Mouse (Mus musculus) urinary bladder, postnatal 14 days (tissue): ENCODE measurements around the gene B3galt4.
"Not testable (repeated sequence)": the region's sequence is repeated elsewhere in the genome, so short reads cannot be mapped to it uniquely, and the experiment has no call there.

ENCODE experiments used
- DNase-seq: peaks from one replicate; pipeline ENCODE4 v3.0.0; 2021; ENCODE audit warnings: low spot score

B3galt4 gene

DNA sequence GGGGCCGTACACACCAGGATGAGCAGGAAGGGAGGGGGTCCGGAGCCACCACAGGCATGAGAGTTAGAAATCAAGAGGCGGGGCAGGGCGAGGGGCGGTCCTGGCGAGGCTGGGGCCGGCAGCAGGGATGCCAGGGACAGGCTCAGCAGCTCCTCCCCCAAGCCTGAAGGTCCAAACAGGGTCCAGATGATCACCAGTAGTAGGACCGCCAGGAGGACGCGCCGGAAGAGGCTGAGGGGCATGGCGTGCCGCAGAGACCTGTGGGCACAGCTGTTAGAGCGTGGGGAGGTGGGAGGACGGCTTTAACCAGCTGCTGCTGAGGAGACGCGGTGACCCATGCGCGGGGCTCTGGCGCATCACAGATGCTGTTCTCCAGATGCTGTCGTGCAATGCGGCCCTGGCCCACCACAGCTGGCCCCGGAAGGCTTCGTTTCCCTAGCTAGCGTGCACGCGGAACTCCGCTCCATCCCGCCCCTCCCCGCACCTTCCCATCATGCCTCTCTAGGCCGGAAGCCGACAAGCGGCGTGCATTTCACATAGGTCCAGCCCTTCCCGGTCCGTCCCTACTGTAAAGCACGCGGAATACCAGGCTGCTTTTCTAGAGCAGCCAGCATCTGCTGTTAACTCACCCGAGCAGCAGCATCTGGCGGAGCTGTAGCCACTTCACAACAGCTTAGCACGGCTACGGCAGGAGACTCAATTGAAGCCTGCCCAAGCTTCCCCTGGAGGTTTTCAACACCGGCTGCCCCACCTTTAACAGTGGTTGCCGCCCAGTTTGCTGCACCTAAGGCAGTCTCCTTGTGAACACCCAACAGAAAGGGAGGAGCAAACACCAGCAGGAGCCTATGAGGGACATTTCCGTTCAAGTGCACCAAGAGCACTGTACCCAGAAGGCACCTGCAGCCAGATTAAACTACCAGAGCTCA is at the start of gene B3galt4:
TSS of gene B3galt4 (minus strand) at position 468 of the 926 bp plus-strand sequence.
- DNase-seq = peak; percentile 83

GRCm38 (mm10) chr17:34000796-34001195 is 49.5 kb upstream of the B3galt4 start:
- not testable (repeated sequence) for DNase-seq

- DNase-seq = peak; percentile 92
These were observed 48.9 kb upstream of the B3galt4 start, which contains the start of gene H2-K1 for GRCm38 (mm10) chr17:34000150-34000537. H2-K1 (minus strand) TSS chr17:34000347.

GRCm38 (mm10) chr17:33999341-34000149 is 48.3 kb upstream of the B3galt4 start:
- DNase-seq = no peak

- not testable (repeated sequence) for DNase-seq
These were observed 47.4 kb upstream of the B3galt4 start for GRCm38 (mm10) chr17:33998697-33999096.

- DNase-seq = not testable (repeated sequence)
These were observed 45.7 kb upstream of the B3galt4 start for GRCm38 (mm10) chr17:33997025-33997424.

- DNase-seq = no peak
These were observed 44.4 kb upstream of the B3galt4 start for GRCm38 (mm10) chr17:33995651-33996050.

DNA sequence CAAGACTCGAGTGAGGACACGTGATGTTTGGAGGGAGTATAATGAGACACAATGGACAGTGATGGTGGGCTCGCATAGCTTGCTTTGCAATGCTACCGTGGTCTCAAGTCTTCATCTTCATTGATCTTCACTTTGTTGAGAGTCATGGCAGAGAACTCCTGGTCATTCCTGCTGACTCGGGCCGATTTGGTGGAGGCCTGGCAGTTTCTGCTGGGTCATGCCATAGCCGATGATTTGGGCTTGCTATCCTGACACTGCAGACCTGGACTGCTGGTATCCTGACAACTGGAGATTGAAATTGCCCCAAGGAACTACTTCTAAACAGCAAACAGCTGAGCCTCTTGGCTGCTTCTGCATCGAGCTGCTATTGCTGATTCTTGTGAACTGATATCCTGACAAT is 43.7 kb upstream of the B3galt4 start:
- no peak for DNase-seq

- DNase-seq = peak; percentile 60
These were observed 40.7 kb upstream of the B3galt4 start for GRCm38 (mm10) chr17:33991788-33992664.

DNA sequence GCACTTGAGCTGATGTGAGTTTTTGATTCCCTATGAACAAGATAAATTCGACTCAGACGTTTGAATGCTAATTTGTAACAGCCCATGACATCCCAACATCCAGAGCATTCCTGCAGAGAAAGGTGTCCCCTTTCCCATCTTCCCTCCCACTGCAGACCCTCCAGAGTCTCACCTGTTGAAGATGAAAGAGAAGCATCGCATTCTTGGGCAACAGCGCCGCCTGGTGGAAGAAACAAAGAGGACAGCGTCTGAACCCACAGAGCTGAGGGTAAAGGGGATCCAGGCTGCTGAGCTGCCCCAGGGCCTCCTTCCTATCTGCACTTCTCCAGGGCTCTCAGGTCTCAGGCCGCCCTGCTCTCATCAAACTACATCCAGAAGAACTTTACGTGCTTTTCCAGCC is 30.8 kb upstream of the B3galt4 start:
- DNase-seq = peak; percentile 67

DNA sequence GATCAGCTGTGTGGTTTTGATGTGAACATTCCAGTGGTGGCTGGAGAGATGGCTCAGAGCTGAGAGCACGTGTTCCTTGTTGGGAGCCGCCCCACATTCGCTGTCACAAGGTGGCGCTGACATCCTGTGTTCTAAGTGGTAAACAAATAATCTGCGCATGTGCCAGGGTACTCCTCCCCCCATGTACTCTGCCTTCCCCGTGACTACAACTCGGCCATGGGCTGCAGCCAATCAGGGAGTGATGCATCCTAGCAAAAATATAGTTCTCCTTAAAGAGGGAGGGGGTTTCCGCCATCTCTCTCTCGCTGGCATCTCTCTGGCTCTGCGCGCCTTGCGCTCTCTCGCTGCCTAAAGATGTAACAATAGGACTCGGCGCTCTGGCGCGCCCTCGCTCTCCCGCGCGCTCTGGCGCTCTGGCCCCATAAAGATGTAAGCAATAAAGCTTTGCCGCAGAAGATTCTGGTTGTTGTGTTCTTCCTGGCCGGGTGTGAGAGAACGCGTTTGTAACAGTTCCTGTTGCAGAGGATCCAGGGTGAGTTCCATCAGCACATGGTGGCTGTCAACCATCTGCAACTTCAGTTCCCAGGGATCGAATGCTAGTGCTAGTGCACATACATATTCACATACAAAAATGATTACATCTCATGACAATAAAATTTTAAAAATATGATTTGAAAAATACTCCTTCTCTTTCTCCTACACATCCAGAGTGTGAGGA is 30.1 kb upstream of the B3galt4 start:
- peak; percentile 88 for DNase-seq

DNA sequence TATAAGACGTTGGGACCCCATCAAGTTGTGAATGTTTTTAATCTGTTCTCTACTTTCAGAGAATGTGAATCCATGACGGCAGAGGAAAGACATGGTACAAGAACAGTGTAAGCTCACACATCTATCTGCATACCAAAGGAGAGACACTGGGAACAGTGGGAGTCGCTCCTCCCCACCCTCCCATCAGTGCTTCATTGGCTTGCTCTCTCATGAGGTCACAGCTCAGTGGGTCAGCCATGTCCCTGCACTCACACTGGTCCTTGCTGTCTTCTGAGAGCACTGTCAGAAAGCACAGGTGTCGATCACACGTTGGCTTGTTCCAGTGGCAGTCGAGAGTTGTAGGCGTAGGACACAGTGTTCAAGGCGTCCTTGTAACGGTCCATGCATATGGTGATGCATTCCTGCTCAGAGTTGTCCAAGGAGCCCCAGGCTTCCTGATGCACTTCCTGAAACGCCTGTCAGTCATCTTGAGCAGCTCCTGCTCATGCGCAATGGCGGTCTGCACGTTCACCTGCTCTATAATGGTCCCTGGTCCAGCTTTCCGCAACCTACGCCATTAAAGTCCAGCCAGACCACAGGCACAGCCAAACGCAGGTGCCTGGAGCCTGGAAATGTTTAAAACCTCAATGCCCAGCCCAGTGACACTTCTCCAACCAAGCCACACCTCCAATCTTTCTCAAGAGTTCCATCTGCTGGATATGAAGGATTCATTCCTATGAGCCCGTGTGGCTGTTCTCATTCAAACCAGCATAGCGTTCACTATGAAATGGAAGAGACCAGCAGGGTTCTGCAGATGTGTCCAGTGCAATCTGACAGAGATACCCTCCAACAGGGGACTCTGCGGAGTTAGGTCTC is 29.1 kb upstream of the B3galt4 start:
- no peak for DNase-seq

GRCm38 (mm10) chr17:33979512-33980050 is 28.3 kb upstream of the B3galt4 start:
- no peak for DNase-seq

- peak; percentile 75 for DNase-seq
These were observed 27.3 kb upstream of the B3galt4 start for GRCm38 (mm10) chr17:33978631-33979031.

DNA sequence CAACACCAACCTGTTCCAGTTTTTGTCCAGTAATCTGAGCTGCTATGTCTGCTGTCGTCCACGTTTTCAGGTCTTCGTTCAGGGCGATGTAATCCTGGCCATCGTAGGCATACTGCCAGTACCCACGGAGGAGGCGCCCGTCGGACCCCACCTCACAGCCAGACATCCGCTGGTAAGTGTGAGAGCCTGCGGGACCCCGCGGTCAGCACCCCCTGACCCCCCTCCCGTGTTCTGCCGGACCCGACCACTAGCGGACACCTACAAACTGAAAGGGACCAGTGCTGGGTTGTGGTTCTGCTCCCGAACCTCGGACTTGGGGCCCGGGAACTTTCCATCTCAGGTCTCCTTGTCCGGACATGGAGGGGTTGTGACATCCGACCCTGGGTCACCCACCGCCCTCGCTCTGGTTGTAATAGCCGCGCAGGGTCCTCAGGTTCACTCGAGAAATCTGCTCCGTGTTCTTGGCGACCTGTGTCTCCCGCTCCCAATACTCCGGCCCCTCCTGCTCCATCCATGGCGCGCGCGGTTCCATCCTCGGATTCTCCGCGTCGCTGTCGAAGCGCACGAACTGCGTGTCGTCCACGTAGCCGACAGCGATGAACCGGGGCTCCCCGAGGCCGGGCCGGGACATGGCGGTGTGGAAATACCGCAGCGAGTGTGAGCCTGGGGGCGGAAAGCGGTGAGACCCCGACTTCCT is 26.7 kb upstream of the B3galt4 start:
- DNase-seq = no peak

DNA sequence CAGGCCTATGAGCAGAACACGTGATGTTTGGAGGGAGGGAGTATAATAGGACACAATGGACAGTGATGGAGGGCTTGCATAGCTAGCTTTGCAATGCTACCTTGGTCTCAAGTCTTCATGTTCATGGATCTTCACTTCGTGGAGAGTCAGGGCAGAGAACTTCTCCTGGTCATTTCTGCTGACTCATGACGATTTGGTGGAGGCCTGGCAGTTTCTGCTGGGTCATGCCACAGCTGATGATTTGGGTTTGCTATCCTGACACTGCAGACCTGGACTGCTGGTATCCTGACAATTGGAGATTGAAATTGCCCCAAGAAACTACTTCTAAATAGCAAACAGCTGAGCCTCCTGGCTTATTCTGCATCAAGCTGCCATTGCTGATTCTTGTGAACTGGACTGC is 22.3 kb upstream of the B3galt4 start:
- no peak for DNase-seq

DNA sequence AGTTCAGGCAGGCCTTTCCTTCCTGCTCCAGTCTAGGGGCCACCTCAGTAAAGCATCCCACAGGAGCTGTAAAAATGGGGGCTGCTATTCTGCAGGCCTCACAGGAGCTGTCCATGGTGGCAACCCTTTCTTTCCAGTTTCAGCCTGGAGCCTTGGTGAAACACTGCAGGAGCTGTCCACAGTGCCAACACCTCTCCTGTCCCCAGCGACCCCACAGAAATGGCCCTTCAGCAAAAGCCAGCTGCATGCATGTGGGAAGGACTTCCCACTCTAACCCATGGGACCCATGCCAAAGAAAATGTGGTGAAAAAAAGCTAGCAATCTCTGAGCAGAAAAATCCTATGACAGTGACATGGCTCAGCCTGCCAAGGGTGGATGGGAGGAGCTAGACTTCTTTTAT is 21.4 kb upstream of the B3galt4 start:
- no peak for DNase-seq

DNA sequence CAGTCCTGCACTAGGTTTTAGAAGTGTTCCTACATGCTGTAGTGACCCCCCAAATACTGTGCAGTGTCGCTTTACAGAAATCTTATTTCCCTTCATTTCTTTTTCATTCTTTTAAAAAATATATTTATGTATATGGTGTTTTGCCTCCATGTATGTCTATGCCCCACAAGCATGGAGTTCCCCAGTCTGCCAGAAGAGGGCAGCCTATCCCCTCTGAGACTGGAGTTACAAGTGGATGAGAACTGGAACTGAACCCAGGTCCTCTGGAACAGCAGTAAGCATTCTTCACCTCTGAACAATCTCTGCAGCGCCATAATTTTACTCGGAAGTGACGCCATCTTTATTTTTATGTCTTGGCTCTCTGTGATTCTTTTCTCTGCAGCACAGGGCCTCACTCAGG is 18.1 kb upstream of the B3galt4 start:
- DNase-seq = no peak

GRCm38 (mm10) chr17:33968927-33969326 is 17.6 kb upstream of the B3galt4 start:
- DNase-seq = no peak
